Mouse (Mus musculus) kidney, postnatal 14 days (tissue): ENCODE results near the gene Slc6a8.

Experiments used
- DNase-seq: peaks from one replicate; pipeline ENCODE4 v3.0.0; 2022; ENCODE audit warnings: mixed read lengths

Gene Slc6a8

DNA sequence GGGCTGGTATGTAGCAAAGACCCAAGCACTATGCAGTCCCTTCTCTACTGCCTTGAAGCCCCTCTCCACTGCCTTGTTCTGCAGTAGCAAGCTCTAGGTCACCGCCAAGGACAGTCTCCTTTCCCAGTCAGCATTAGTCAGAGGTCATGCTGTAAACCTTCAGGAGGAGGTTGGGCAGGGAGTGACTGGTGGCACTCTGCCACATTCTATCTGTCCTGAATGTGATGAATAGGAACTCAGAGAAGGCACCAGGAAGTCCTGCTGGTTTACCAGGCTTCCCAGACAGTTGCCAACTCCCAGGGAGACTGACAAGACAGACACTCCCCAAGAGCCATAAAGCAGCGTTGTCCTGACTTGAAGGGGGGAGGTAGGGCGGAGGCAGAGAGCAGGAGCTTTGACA, 12.7 kb downstream of the Slc6a8 start:
- DNase-seq = peak; percentile 65

DNA sequence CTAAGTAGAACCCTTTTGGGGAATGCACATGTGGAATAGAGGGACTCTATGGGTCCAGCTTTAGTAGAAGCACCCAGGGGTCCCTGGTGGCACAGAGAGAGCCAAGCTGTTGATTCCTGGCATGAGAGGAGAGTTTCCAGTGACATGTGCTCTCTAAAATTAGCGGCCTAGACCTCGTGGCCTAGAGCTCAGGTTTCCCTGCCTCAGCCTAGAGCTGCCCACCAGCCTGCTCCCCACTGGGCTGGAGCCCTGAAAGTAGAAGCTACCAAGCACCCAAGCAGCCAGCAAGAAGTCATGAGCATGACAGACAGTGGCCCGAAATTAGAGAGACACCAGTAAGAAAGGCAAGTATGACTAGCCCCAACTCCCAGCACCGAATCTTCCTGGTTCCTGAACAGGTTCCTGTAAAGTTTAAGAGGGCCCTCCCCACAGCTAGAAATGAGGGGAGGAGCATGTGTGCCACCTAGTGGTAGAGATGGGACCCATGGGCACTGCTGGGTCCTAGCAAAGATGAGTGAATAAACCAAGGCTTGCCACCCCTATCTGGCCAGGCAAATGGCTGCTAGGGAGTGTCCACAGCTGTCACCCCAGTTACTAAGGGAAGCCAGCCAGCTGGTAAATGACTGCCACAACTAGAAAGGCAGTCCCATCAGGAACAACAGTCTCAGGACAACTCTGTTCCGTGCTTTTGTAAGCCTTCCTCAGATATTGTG, 18.1 kb downstream of the Slc6a8 start:
- peak; percentile 63 for DNase-seq

DNA sequence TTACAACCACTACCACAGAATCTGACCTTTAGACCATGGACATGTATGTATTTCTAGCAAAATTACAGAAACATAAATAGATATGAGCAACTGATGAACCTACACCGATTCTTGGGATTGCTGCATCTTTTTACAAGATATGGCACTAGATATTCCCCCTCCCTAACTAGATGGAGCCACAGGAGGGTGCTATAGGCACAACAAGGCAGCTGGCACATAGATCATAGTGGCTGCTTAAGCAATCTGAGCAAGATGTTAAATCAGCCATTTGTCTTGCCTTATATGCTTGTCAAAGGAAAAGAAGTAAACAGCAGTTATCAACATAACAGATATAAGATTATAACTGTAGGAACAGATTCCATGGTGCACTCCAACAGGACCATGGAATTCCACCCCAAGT, 27.5 kb downstream of the Slc6a8 start:
- DNase-seq = no peak

DNA sequence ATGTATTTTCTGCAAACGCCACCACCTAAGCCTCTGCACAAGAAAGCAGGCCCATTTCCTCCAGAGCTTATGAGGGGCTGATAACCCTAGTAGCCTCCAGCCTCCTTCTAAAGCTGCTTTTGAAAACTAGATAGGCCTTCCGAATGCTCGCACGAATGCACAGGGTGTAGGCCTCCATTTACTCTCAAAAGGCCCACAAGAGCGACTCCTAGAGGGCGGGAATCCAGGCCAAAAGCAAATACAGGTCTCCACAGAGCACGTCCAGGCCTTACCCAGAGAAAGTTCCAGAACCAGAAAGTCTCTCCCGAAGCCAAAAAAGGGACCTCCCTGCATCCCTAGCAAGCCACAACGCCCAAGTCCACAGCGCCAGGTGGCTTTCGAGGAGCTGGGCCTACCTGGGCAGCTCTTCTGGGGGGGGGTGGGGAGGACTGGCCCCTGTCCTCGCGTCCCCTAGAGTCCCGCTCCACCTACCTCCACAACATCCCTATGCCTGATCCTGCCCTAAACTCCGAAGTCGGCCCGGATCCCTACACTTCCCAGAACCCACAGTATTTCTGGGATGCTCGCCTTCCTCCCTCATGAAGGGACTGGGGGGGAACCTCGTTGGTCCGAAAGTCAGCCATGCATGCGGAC, 42.6 kb downstream of the Slc6a8 start:
- DNase-seq = peak; percentile 48

DNA sequence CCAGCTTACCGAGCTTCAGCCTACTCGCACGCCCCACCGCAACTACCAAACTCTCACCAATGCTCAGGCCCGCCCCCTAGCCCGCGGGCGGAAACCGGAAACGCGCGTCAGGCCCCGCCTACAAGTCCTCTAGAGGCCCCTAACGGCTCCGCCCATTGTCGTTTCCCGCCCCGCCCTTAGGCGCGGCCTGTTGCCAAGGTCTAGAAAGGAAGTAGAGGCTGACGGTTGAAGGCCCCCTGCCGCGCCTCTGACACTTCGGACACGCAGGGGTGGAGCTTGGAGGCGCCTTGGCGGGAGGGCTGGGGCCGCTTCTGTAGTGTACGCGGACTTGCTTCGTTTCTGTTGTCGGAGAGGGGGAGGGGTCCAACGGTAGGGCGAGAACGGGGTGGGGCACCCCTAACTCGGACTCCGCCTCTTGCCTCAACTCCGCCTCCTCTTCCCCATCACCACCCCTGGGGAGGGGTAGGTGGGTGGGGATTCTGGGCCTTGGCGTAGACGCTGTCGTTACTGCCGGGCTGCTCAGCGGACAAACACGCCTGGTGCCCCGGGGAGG, 43.2 kb downstream of the Slc6a8 start, which contains the start of the genes Bcap31 and Abcd1:
Bcap31 (minus strand) TSS at position 67 of the 553 bp plus-strand sequence.
Abcd1 (plus strand) TSS at position 489 of the 553 bp plus-strand sequence.
- peak; percentile 96 for DNase-seq

DNA sequence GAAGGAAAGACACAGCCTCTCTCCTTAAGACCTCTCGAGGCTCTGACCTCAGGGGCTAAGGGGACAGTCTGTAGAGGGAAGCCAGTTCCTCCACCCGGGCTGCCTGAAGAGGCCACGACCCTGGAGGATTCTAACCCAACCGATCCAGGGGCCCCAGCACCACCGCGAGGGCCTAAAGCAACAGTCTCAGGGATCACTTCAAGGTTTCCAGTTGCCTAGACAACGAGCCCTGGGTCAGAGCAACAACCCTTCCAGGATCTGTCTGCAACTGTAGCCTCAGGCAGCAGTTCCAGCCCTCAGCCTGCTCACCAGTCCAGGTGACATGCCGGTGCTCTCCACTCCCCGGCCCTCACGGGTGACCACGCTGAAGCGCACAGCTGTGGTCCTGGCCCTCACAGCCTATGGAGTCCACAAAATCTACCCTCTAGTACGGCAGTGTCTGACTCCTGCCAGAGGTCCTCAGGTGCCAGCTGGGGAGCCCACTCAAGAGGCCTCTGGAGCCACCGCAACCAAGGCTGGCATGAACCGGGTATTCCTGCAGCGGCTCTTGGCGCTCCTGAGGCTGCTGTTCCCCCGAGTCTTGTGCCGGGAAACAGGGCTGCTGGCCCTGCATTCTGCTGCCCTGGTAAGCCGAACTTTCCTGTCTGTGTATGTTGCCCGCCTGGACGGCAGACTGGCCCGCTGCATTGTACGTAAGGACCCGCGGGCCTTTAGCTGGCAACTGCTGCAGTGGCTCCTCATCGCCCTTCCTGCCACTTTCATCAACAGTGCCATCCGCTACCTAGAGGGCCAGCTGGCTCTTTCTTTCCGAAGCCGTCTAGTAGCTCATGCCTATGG, 44.0 kb downstream of the Slc6a8 start:
- DNase-seq = peak; percentile 2

DNA sequence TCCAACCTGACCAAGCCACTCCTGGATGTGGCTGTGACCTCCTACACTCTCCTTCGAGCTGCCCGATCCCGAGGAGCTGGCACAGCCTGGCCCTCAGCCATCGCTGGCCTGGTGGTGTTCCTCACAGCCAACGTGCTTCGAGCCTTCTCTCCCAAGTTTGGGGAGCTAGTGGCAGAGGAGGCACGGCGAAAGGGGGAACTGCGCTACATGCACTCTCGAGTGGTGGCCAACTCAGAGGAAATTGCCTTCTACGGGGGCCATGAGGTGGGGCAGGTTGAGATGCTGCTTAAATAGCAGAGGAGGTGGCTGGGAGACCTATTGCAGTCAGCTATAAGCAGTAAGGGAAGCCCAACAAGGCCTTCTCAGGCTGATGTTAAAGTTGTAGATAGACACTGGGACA, 44.7 kb downstream of the Slc6a8 start:
- peak; percentile 5 for DNase-seq

DNA sequence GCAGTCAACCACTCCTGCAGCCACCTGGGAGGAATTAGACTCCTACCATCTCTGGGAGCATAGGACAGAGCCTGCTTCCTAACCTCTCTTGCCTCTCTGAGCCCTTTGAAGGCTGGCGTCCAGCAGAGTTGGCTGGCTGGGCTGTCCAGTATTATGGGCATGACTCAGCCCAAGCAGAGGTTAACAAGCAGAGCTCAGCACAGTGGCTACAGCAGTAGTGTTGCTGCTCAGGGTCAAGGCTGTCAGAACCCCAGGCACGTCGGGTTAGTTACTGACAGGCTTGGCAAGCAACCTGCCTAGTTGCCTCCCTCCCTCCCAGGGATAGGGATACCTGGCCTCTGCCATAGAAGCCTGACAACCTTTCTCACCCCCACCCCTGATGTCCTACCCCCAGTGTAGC, 45.3 kb downstream of the Slc6a8 start:
- DNase-seq = no peak

DNA sequence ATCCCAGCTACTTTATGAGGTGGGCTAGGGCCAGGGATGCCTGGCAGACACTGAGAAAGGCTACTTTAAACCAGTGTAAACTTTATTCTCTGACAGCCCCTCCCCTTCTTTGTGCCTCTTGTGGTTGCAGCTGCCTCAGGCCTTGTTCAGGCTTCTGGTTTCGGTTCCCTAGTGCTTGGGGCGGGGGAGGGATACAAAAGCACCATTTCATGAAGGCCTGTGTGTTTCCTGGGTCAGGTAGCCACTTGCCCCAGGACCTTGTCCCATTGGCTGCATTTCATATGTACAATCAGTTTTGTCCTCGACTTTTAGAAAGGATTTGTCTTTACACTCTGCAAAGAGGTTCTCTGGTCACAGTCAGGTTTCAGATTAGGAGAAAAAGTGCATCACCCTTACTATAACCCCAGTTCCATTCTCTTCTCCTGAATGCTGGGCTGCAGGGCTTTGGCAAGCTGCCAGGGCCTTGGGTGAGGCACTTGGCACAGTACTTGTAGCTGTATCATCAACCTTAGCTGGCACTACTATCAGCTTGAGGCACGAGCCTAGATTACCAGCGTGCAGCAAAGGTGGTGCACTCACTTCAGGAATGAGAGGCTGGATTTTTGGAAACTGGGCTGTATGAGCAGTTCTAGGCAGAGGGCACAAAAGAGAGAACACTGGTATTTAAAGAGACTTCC, 45.9 kb downstream of the Slc6a8 start:
- peak; percentile 43 for DNase-seq

DNA sequence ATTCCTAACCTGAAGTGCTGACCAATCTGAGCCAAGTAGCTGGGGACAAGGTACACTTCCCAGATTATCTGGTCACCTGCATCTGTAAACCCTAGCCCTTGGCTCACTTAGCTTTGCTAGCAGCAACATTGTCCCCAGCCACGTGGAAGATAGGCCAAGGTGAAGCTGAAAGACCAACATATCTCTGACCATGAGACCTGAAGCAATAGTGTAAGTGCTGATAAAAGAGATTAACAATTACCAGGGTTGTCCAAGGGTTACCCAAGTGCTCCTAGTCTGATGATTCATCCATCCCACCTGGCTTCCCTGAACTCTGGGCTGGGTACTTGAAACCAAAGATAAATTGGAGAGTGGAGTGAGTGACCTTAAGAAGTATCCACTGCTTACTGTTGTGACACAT, 58.0 kb downstream of the Slc6a8 start:
- no peak for DNase-seq
